Mouse (Mus musculus) stomach, embryonic 16.5 days (tissue): ENCODE measurements around the gene Tceal3. TPM values are rescaled to one million over a fixed set of nuclear protein-coding genes. Genes with fewer than 3 reads are reported as not detected.
"Not testable (repeated sequence)": the region's sequence is repeated elsewhere in the genome, so short reads cannot be mapped to it uniquely, and the experiment has no call there.

Source experiments
- ATAC-seq: fragments of 200-750 bp; cut with Nextera tagmentation; 2 replicates; pipeline ENCODE4 v1.8.0; 2017; ENCODE audit warnings: moderate number of reproducible peaks, moderate TSS enrichment; ENCODE audit not compliant: insufficient read depth, low FRiP score
- H3K27ac ChIP-seq: fragments of 300-500 bp; sonication (generic); 2 replicates; pipeline ENCODE4 v1.5.1; 2014; ENCODE audit warnings: low read length
- H3K27me3 ChIP-seq: fragments of 300-500 bp; sonication (generic); 2 replicates; pipeline ENCODE4 v1.6.1; 2014; ENCODE audit warnings: low read length, control low read depth, mixed read lengths; ENCODE audit not compliant: control insufficient read depth, insufficient read depth
- H3K36me3 ChIP-seq: fragments of 300-500 bp; sonication (generic); 2 replicates; pipeline ENCODE4 v1.6.1; 2014; ENCODE audit warnings: low read length; ENCODE audit not compliant: control insufficient read depth, insufficient read depth
- H3K4me1 ChIP-seq: fragments of 300-500 bp; sonication (generic); 2 replicates; pipeline ENCODE4 v1.6.1; 2014; ENCODE audit warnings: low read length, control low read depth, mixed read lengths; ENCODE audit not compliant: control insufficient read depth, insufficient read depth
- H3K4me2 ChIP-seq: fragments of 300-500 bp; sonication (generic); 2 replicates; pipeline ENCODE4 v1.6.1; 2014; ENCODE audit warnings: low read depth, low read length, mixed read lengths
- H3K4me3 ChIP-seq: fragments of 300-500 bp; sonication (generic); replicated peaks from 2 replicates; pipeline ENCODE4 v1.5.1; 2014; ENCODE audit warnings: mild to moderate bottlenecking, low read length
- H3K9ac ChIP-seq: fragments of 300-500 bp; sonication (generic); 2 replicates; pipeline ENCODE4 v1.6.1; 2014; ENCODE audit warnings: low read length
- H3K9me3 ChIP-seq: fragments of 300-500 bp; sonication (generic); replicated peaks from 2 replicates; pipeline ENCODE4 v1.6.1; 2016; ENCODE audit warnings: low read length, control low read depth; ENCODE audit not compliant: control insufficient read depth
- WGBS: fragments of 180-500 bp; shearing (Covaris S2); extraction: QIAGEN DNeasy Blood & Tissue Kit; methylation state at CpG from one replicate; pipeline ENCODE4 v1.1.7; 2014; 5-methylcytosine and 5-hydroxymethylcytosine counted together
- polyA plus RNA-seq: library from polyadenylated mRNA; unstranded; fragments of >200 nt; fragmentation: Nextera tagmentation; extraction: Ambion mirVana; gene quantifications from 2 replicates; pipeline ENCODE4 v1.2.1, GENCODE M21; 2015

Gene Tceal3
- polyA plus RNA-seq, 1 experiment from 2014 or later = 12.2 TPM

GRCm38 (mm10) chrX:136615889-136616288, 25.2 kb downstream of the Tceal3 start:
- WGBS = 47% methylated on average over 3 of the region's 3 CpGs
- not testable (repeated sequence) for ATAC-seq

GRCm38 (mm10) chrX:136624905-136625569, 34.4 kb downstream of the Tceal3 start:
- no peaks in the 10 kb centered on the region for H3K9me3 ChIP-seq
- ATAC-seq = no peak
- no peak overlapping the region for H3K4me3 ChIP-seq
- H3K27me3 ChIP-seq = no peaks in the 10 kb centered on the region; the same call in 1 of the 2 replicates
- H3K36me3 ChIP-seq = no peaks in the 10 kb centered on the region
- no peaks in the 10 kb centered on the region for H3K4me1 ChIP-seq
- H3K9ac ChIP-seq = no peak overlapping the region
- no peak overlapping the region for H3K27ac ChIP-seq
- WGBS = 45% methylated on average over 9 of the region's 9 CpGs
- no peak overlapping the region for H3K4me2 ChIP-seq

More at GRCm38 (mm10) chrX:136615889-136616288, 25.2 kb downstream of the Tceal3 start:
- not testable (repeated sequence) for H3K9ac ChIP-seq, H3K27ac ChIP-seq, H3K4me2 ChIP-seq, H3K4me3 ChIP-seq, H3K27me3 ChIP-seq, H3K36me3 ChIP-seq, H3K4me1 ChIP-seq, H3K9me3 ChIP-seq

DNA sequence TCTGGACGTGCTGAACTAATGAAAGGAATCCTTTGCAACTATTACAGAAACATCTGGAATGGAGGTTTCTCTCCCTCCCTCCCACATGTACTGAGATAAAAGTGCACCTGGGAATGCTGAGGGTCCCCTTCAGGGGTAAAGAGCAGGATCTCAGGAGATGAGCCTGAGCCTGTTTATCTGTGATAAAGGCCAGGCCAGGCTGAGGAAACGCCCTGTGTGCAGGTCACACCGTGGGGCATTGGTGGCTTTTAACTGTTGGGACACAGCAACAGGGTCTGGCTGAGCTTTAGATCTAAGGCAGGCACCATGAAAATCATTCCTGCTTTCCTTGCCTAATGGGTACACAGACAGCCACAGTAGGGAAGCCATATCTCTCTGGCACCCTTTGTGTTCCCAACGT, 35.3 kb downstream of the Tceal3 start:
- no peaks in the 10 kb centered on the region; the same call in 1 of the 2 replicates for H3K27me3 ChIP-seq
- no peaks in the 10 kb centered on the region for H3K9me3 ChIP-seq
- no peak overlapping the region for H3K9ac ChIP-seq
- no peak for ATAC-seq
- no peak overlapping the region for H3K4me2 ChIP-seq
- whole genome bisulfite sequencing = 60% methylated on average over 4 of the region's 4 CpGs
- no peak overlapping the region for H3K27ac ChIP-seq
- H3K4me1 ChIP-seq = no peaks in the 10 kb centered on the region
- no peaks in the 10 kb centered on the region for H3K36me3 ChIP-seq
- H3K4me3 ChIP-seq = no peak overlapping the region

GRCm38 (mm10) chrX:136635116-136635515, 44.5 kb downstream of the Tceal3 start:
- H3K4me3 ChIP-seq = no peak overlapping the region
- ATAC-seq = no peak
- 79% methylated on average over 4 of the region's 4 CpGs for WGBS
- H3K27ac ChIP-seq = no peak overlapping the region
- no peaks in the 10 kb centered on the region for H3K4me1 ChIP-seq
- no peaks in the 10 kb centered on the region for H3K36me3 ChIP-seq
- no peak overlapping the region for H3K9ac ChIP-seq
- no peaks in the 10 kb centered on the region for H3K9me3 ChIP-seq
- H3K4me2 ChIP-seq = no peak overlapping the region
- H3K27me3 ChIP-seq = no peaks in the 10 kb centered on the region; the same call in 1 of the 2 replicates

- H3K36me3 ChIP-seq = no peaks in the 10 kb centered on the region
- no peak for ATAC-seq
- H3K27me3 ChIP-seq = no peaks in the 10 kb centered on the region
- no peak overlapping the region for H3K27ac ChIP-seq
- no peaks in the 10 kb centered on the region for H3K4me1 ChIP-seq
- no peak overlapping the region for H3K9ac ChIP-seq
- WGBS = 17% methylated on average over 5 of the region's 6 CpGs
- no peak overlapping the region for H3K4me2 ChIP-seq
- H3K4me3 ChIP-seq = no peak overlapping the region
- H3K9me3 ChIP-seq = no peaks in the 10 kb centered on the region
These were observed 49.1 kb downstream of the Tceal3 start for GRCm38 (mm10) chrX:136639754-136640153.

DNA sequence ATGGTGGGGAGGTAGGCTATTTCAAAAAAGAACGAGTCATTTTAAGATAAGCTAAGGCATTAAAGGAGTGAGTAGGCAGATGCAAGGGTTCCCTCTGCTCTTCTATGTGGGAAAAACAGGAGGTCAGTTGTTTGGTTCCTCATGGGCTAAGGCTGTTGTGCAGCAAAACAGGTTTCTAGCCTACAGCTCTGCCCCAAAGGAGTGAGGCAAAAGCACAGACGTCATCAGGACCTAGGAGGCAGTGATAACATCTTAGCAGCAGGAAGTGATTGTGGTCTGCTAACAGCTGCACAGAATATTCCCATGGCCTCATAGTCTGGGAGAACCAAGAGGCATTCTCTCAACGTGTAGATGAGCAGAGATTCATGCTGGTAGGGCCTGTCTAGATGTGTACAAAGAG, 55.2 kb downstream of the Tceal3 start:
- H3K9me3 ChIP-seq, H3K36me3 ChIP-seq, H3K4me1 ChIP-seq, ATAC-seq, H3K9ac ChIP-seq, H3K27ac ChIP-seq, H3K4me2 ChIP-seq, H3K27me3 ChIP-seq, H3K4me3 ChIP-seq: not testable (repeated sequence)
- WGBS = 42% methylated on average over 3 of the region's 3 CpGs

GRCm38 (mm10) chrX:136666281-136666706, 75.7 kb downstream of the Tceal3 start:
- H3K27me3 ChIP-seq = no peaks in the 10 kb centered on the region
- peak overlapping the region; percentile 54 for H3K9ac ChIP-seq
- 18% methylated on average over 19 of the region's 20 CpGs for WGBS
- H3K27ac ChIP-seq = no peak overlapping the region
- peak overlapping the region; percentile 57 for H3K4me2 ChIP-seq
- H3K36me3 ChIP-seq = no peaks in the 10 kb centered on the region
- H3K9me3 ChIP-seq = no peaks in the 10 kb centered on the region
- H3K4me1 ChIP-seq = no peaks in the 10 kb centered on the region
- peak overlapping the region; percentile 42 for H3K4me3 ChIP-seq
- peak; percentile 33; the same call in 1 of the 2 replicates for ATAC-seq

- WGBS = 12% methylated on average over 24 of the region's 24 CpGs
- Histone ChIP-seq H3K4me2 (peak overlapping the region; percentile 57), H3K4me3 (peak overlapping the region; percentile 42), H3K9ac (peak overlapping the region; percentile 54; the same call in 1 of the 2 replicates)
- not testable (repeated sequence) for H3K36me3 ChIP-seq, H3K4me1 ChIP-seq, H3K9me3 ChIP-seq, H3K27me3 ChIP-seq, ATAC-seq, H3K27ac ChIP-seq
These were observed 76.3 kb downstream of the Tceal3 start for GRCm38 (mm10) chrX:136666762-136667464.

- 53% methylated on average over 2 of the region's 2 CpGs for WGBS
- Histone ChIP-seq H3K4me1 (no peaks in the 10 kb centered on the region), H3K9me3 (no peaks in the 10 kb centered on the region), H3K27me3 (no peaks in the 10 kb centered on the region), H3K9ac (no peak overlapping the region), H3K36me3 (no peaks in the 10 kb centered on the region), H3K4me3 (no peak overlapping the region), H3K27ac (no peak overlapping the region), H3K4me2 (no peak overlapping the region)
- ATAC-seq = no peak
These were observed 78.2 kb downstream of the Tceal3 start for GRCm38 (mm10) chrX:136668794-136669193.
